Mouse (Mus musculus) heart, embryonic 16.5 days (tissue): ENCODE measurements around the gene Sbno2. TPM values are rescaled to one million over a fixed set of nuclear protein-coding genes. Genes with fewer than 3 reads are reported as not detected.
A peak's percentile ranks its signal among the peaks of the same experiment; 100 is the strongest.

Experiments used
- ATAC-seq: fragments of 200-750 bp; cut with Nextera tagmentation; replicated peaks from 2 replicates; pipeline ENCODE4 v1.8.0; 2017; ENCODE audit warnings: moderate number of reproducible peaks; ENCODE audit not compliant: insufficient read depth, low FRiP score; ENCODE audit errors: extremely low read depth
- H3K27ac ChIP-seq: fragments of 300-500 bp; sonication (generic); 2 replicates; pipeline ENCODE4 v1.5.1; 2014; ENCODE audit warnings: mild to moderate bottlenecking, low read length, control low read depth, moderate library complexity
- H3K27me3 ChIP-seq: fragments of 300-500 bp; sonication (generic); 2 replicates; pipeline ENCODE4 v1.6.1; 2014; ENCODE audit warnings: low read length, mixed read lengths; ENCODE audit not compliant: control insufficient read depth, insufficient read depth
- H3K36me3 ChIP-seq: fragments of 300-500 bp; sonication (generic); 2 replicates; pipeline ENCODE4 v1.6.1; 2014; ENCODE audit not compliant: control insufficient read depth, insufficient read depth
- H3K4me1 ChIP-seq: fragments of 300-500 bp; sonication (generic); 2 replicates; pipeline ENCODE4 v1.6.1; 2014; ENCODE audit warnings: low read length, mixed read lengths; ENCODE audit not compliant: control insufficient read depth, insufficient read depth
- H3K4me2 ChIP-seq: fragments of 300-500 bp; sonication (generic); 2 replicates; pipeline ENCODE4 v1.6.1; 2014; ENCODE audit warnings: low read depth, mild to moderate bottlenecking, control low read depth, low read length
- H3K4me3 ChIP-seq: fragments of 300-500 bp; sonication (generic); 2 replicates; pipeline ENCODE4 v1.5.1; 2014; ENCODE audit warnings: mild to moderate bottlenecking, control low read depth, low read length
- H3K9ac ChIP-seq: fragments of 300-500 bp; sonication (generic); 2 replicates; pipeline ENCODE4 v1.6.1; 2014; ENCODE audit warnings: low read length, control low read depth
- H3K9me3 ChIP-seq: fragments of 300-500 bp; sonication (generic); replicated peaks from 2 replicates; pipeline ENCODE4 v1.6.1; 2016; ENCODE audit warnings: low read length; ENCODE audit not compliant: control insufficient read depth
- WGBS: fragments of 180-500 bp; shearing (Covaris S2); extraction: QIAGEN DNeasy Blood & Tissue Kit; methylation state at CpG from one replicate; pipeline ENCODE4 v1.1.7; 2014; 5-methylcytosine and 5-hydroxymethylcytosine counted together
- polyA plus RNA-seq: library from polyadenylated mRNA; unstranded; fragments of >200 nt; fragmentation: Nextera tagmentation; extraction: Ambion mirVana; gene quantifications from 2 replicates; pipeline ENCODE4 v1.2.1, GENCODE M21; 2015

Gene Sbno2
- polyA plus RNA-seq, 1 experiment from 2014 or later, result 11.7 TPM

DNA sequence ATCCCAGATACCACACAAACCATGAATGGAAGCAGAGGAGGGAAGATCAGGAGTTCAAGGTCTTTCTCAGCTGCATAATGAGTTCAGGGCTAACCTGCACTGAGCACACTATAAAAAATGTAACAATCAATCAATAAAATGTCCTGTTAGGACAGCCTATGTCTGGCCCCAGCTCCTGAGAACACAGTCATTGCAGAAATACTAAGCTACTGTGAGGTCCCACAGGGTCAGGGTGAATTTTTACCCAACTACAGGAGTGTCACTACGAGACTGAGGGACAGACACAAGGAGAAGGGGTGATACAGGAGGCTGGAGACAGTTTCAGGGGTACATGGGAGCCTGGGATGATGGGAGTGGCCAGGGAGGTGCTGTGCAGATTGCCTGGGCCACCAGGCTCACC, 27.0 kb downstream of the Sbno2 start:
- Histone ChIP-seq H3K4me1 (peaks cover 13% of the 10 kb centered on the region), H3K9ac (no peak overlapping the region), H3K36me3 (peaks cover 31% of the 10 kb centered on the region), H3K27me3 (no peaks in the 10 kb centered on the region), H3K4me3 (no peak overlapping the region), H3K9me3 (no peaks in the 10 kb centered on the region), H3K27ac (no peak overlapping the region), H3K4me2 (no peak overlapping the region)
- WGBS, result 90% methylated on average over 1 of the region's 1 CpGs
- no peak for ATAC-seq

DNA sequence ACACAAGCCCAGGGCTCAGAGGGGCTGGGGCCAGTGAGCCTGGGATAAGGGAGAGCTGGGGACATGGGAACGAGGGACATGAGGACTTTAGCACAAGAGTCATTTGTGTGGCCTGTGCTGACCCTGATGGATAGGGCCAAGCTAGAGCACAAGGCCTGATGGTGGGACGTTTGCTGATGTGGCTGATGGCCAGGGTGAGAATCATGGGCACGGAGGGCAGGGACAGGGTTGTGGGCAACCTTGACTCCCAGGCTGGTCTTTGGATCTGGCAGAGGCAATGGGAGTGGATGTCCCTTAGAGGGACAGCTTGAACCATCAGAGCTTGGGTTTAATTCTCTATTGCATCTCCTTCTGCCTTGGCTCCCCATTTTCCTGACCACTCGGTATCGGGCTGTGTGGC, 28.1 kb downstream of the Sbno2 start:
- H3K9me3 ChIP-seq, result no peaks in the 10 kb centered on the region
- no peak overlapping the region for H3K27ac ChIP-seq
- no peak for ATAC-seq
- 85% methylated on average over 5 of the region's 5 CpGs for WGBS
- no peak overlapping the region for H3K4me3 ChIP-seq
- no peak overlapping the region for H3K4me2 ChIP-seq
- H3K36me3 ChIP-seq, result peaks cover 27% of the 10 kb centered on the region
- no peak overlapping the region for H3K9ac ChIP-seq
- H3K27me3 ChIP-seq, result no peaks in the 10 kb centered on the region
- peaks cover 13% of the 10 kb centered on the region for H3K4me1 ChIP-seq

DNA sequence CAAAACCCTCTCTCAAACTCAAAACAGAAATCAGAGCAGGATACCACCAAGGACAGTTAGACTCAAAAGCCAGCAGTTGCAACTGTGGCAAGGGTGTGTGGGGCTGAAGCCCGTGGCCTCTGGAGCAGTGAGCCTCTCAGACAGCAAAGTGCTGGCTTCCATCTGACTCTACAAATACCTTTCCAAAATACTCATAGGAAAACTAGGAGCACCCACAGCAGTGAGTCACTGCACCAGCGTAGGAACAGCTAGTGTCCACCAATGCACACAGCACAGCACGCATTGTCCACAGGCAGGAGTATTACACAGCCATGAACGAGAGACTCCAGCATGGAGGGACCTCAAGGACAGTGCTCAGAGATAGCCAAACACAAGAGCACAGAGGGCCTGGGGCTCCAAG, 29.0 kb downstream of the Sbno2 start:
- 89% methylated on average over 4 of the region's 4 CpGs for WGBS
- ATAC-seq, result no peak
- H3K4me2 ChIP-seq, result no peak overlapping the region
- H3K9me3 ChIP-seq, result no peaks in the 10 kb centered on the region
- H3K4me1 ChIP-seq, result peaks cover 22% of the 10 kb centered on the region
- no peak overlapping the region for H3K9ac ChIP-seq
- H3K27ac ChIP-seq, result no peak overlapping the region
- H3K4me3 ChIP-seq, result no peak overlapping the region
- peaks cover 18% of the 10 kb centered on the region; the same call in 1 of the 2 replicates for H3K36me3 ChIP-seq
- H3K27me3 ChIP-seq, result no peaks in the 10 kb centered on the region

DNA sequence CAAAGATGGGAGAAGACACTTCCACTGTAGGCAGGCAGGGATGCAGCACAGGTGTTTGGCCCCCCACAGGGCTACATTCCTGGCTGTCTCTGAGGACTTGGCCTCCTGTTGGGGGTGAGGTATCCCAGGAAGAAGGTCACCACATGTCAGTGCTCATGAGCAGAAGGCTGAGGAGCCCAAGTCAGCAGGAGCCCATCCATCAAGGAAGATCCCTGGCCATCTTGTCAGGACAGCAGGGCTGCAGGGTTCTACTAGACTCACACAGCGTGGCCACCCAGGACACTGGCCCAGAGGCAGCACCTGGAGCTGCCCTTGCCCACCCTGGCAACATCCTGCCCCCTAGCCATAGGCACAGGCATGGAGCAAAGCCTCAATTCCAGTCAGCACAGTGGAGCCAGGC, 29.4 kb downstream of the Sbno2 start:
- Histone ChIP-seq H3K27ac (no peak overlapping the region), H3K9ac (no peak overlapping the region)
- 83% methylated on average over 1 of the region's 1 CpGs for WGBS

DNA sequence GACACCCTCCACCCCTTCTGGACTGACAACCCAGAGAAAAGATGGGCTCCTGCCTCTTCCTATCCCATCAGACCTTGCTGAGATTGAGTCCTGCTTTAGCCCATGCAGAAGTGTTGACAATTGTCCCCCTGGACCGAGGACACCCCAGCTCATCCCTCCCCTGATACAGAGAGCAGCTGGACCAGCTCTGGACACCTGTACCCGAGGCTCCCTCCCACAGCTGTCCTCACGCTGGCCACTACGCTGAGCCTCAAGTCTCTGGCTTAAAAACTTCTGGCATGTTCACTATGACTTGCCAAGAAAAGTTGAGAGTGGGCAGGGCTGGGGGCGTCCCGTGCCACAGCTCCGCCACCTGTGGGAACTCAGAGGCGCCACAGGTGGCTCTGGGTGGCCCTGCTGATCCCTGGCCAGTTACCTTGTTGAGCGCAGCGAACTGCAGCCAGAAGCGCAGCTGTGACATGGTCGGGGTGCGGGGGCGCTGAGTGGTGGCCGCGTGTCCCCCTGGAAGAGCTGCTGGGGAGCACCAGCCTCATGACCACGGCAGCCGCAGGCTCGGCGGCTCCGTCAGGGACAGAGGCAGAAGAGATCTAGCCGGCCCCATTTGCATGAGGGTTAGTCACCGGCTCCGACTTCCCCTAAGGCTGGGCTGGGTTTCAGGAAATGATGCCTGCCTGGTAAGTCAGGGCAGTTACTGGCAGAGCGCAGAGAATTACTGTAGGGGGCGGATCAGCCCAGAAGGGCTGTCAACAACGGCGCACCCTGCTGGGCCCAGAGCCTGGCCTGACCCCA, 30.4 kb downstream of the Sbno2 start:
- ATAC-seq, result peak; percentile 45
- 17% methylated on average over 28 of the region's 28 CpGs for WGBS
- H3K4me2 ChIP-seq, result peak overlapping the region; percentile 56
- no peaks in the 10 kb centered on the region for H3K27me3 ChIP-seq
- H3K9me3 ChIP-seq, result no peaks in the 10 kb centered on the region
- peak overlapping the region; percentile 32 for H3K4me3 ChIP-seq
- peaks cover 6% of the 10 kb centered on the region; the same call in 1 of the 2 replicates for H3K36me3 ChIP-seq
- H3K9ac ChIP-seq, result peak overlapping the region; percentile 59
- peaks cover 32% of the 10 kb centered on the region for H3K4me1 ChIP-seq
- peak overlapping the region; percentile 8; the same call in 1 of the 2 replicates for H3K27ac ChIP-seq

More for the DNA sequence above, 29.4 kb downstream of the Sbno2 start:
- Histone ChIP-seq H3K9me3 (no peaks in the 10 kb centered on the region), H3K27me3 (no peaks in the 10 kb centered on the region), H3K36me3 (peaks cover 13% of the 10 kb centered on the region; the same call in 1 of the 2 replicates), H3K4me2 (no peak overlapping the region), H3K4me1 (peaks cover 27% of the 10 kb centered on the region), H3K4me3 (no peak overlapping the region)
- ATAC-seq, result no peak

DNA sequence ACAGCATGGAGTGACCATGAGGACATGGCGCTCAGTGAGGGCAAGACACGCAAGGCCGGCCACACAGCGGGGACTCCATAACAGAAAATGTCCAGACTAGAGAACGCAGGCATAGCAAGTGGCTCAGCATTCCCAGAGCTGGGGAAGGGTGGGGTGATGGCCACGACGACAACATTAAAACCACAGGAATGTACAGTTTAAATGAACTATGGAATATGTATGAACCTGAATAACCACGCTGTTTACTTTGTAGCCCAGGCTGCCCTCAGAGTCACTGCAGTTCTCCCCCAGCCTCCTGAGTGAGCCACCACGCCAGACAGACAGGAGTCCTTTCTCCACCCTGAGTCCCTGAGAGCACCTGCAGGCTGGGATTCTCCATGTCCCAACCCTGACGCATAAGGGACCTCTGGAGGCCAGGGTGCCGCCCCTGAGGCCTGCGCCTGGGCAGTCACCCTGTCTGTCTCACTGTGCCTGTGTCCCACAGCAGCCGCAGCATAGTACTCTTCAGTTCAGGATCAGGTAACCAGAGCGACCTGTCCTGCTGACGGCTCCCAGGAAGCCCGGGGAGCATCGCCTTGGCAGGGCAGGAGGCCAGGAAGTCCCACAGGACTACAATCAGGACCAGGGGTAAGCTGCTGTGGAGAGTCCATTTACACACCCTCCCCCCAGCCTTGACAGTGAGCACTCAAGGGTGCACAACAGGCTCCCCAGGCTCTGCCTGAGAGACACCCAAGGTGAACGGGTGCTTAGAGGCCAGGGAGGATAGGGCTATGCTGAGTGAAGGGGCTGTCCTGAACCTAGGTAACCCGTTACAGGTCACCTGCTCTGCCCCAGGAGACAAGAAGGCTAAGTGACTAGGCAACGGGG, 32.5 kb downstream of the Sbno2 start:
- no peak for ATAC-seq
- H3K4me2 ChIP-seq, result no peak overlapping the region
- no peaks in the 10 kb centered on the region for H3K9me3 ChIP-seq
- peaks cover 32% of the 10 kb centered on the region for H3K4me1 ChIP-seq
- no peak overlapping the region for H3K9ac ChIP-seq
- no peaks in the 10 kb centered on the region for H3K27me3 ChIP-seq
- no peak overlapping the region for H3K4me3 ChIP-seq
- 78% methylated on average over 20 of the region's 20 CpGs for WGBS
- H3K36me3 ChIP-seq, result no peaks in the 10 kb centered on the region
- H3K27ac ChIP-seq, result no peak overlapping the region

DNA sequence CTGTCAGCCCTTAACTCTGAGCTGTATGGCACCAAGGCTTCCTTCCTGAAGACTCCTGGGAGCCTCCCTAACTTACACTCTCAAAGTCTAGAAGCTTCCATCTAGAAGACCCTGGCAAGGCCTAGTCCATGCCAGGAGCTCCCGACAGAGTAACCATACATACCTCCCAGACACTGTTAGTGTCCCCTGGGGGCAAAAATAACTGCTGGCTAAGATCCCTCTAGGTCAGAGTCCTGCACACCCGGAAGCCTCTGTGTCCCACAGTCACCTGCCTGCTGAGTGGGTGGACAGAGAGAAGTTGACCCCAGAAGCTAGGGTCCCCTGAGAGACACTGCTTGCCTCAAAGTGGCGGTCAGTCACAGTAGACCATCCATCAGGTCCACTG, 33.9 kb downstream of the Sbno2 start:
- Histone ChIP-seq H3K4me1 (peaks cover 32% of the 10 kb centered on the region), H3K36me3 (no peaks in the 10 kb centered on the region), H3K4me3 (no peak overlapping the region), H3K9me3 (no peaks in the 10 kb centered on the region), H3K4me2 (0 out of 2 replicates have a peak overlapping the region, but pooled peaks have one; percentile 27), H3K27ac (peak overlapping the region; percentile 85), H3K27me3 (no peaks in the 10 kb centered on the region), H3K9ac (peak overlapping the region; percentile 59)
- WGBS, result 41% methylated on average over 3 of the region's 3 CpGs
- ATAC-seq, result no peak

DNA sequence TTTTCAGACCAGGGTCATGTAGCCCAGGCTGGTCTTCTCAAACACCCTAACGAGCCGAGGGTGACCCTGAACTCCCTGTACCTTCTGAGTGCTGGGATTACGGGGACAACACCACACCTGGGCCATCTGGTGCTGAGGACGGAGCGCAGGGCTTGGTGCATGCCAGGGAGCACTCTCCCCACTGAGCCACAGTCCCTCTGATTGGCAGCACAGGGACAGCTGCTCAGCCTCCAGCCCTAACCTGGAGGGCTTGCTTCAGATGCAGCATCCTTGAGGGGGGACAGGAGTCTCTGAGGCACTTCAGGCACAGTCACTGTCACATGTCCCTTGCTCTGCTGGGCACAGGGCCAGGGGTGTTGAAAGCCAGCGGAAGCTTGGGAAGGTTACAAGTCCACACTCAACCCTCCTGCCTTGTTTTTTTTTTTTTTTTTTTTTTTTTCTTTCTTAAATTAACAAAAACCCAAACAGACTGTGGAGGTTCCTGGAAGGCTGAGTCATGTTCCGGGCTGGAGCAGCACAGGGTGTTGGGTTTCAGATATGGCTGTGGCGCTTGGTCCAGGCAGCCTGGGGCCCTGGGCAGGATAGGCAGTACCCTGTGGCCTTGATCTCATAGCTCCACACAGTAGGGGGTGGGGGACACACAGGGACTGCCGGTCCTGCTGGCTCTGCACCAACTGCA, 34.4 kb downstream of the Sbno2 start:
- Histone ChIP-seq H3K36me3 (no peaks in the 10 kb centered on the region), H3K27me3 (no peaks in the 10 kb centered on the region), H3K27ac (peak overlapping the region; percentile 85), H3K9me3 (no peaks in the 10 kb centered on the region), H3K4me2 (0 out of 2 replicates have a peak overlapping the region, but pooled peaks have one; percentile 27), H3K4me1 (peaks cover 32% of the 10 kb centered on the region), H3K9ac (peak overlapping the region; percentile 59), H3K4me3 (no peak overlapping the region)
- WGBS, result 40% methylated on average over 9 of the region's 9 CpGs
- ATAC-seq, result peak; percentile 77
